Mouse (Mus musculus) thymus, postnatal 0 days (tissue): ENCODE measurements at regions not wholly inside any gene's neighbourhood (a gene's known extent, or its start where the extent isn't known, plus 50 kb on each side); places are given as distances from the start of the nearest gene placed in this dataset.
A peak's percentile ranks its signal among the peaks of the same experiment; 100 is the strongest.

Experiments
- DNase-seq: peaks from one replicate; pipeline ENCODE4 v3.0.0-alpha.2; 2015; ENCODE audit warnings: low spot score

GRCm38 (mm10) chr15:8582676-8583075, 62.9 kb upstream of the Gm2310 start:
- DNase-seq = no peak

GRCm38 (mm10) chr15:8581146-8581913, 61.6 kb upstream of the Gm2310 start:
- DNase-seq = no peak

GRCm38 (mm10) chr15:8580077-8580476, 60.3 kb upstream of the Gm2310 start:
- no peak for DNase-seq

GRCm38 (mm10) chr15:8577480-8577881, 57.7 kb upstream of the Gm2310 start:
- DNase-seq = peak; percentile 82

GRCm38 (mm10) chr15:8576975-8577374, 57.2 kb upstream of the Gm2310 start:
- no peak for DNase-seq

- peak; percentile 86 for DNase-seq
These were observed 49.9 kb upstream of the Gm2310 start for GRCm38 (mm10) chr15:8569617-8570016.
